Mouse (Mus musculus) mesoderm, embryonic 11.5 days (tissue): ENCODE results near the gene Zfp526.
"Not testable (repeated sequence)": the region's sequence is repeated elsewhere in the genome, so short reads cannot be mapped to it uniquely, and the experiment has no call there.

ENCODE experiments used
- DNase-seq: peaks from one replicate; pipeline ENCODE4 v3.0.0-alpha.2; 2012; ENCODE audit warnings: low read depth, low spot score

Zfp526 gene

DNA sequence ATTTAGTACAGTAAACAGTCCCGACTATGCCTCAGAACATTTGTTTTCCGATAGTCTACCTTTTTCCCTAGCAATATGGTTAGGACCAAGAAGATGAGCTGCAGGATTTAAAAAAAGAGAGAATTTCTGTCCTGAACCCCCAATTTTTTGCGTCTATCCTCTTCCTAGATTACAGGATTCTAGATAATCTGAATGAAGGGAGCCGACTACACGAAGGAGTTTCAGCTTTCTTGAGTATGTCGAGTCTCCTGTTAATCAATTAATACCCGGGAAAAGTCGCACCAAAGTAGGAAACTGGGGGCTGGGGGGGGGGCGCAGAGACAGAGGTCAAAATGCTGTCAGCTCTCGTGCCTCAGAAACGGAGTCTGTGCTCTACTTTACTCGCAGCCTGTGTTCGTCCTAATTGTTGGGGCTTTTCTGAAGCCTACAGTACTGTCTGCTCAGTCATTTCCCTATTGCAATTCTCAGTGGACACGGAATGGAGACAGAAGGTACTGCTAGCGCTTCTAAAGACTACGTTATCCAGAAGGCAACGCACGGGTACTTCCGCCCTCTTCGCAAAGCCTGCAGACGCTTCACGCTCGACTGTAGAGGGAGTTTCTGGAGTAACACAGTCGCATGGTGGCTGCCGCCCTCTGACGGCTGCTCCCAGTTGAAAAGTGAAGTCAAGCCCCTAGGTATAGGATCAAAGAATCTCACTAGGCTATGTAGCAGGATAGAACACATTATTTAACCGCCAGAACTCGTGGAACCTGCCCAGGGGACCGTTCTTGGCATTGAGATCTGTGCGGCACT is 17.8 kb downstream of the Zfp526 start:
- peak; percentile 91 for DNase-seq

DNA sequence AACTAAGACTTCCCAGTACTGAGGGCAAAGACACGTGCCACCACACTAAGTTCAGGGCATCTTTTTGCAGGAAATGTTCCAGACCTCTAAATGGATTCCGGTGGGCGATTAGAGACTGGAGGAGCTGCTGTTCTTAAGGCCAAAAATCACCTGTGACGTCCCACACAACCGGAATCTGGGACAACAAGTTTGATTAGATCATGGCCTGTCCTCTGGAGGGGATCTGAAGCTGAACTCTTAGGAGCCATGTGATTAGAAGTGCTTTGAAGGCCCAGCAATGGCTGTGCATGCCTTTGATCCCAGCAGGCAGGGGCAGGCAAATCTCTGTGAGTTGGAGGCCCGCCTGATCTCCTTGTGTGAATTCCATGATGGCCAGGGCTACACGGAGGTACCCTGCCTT is 19.4 kb downstream of the Zfp526 start:
- DNase-seq: no peak

DNA sequence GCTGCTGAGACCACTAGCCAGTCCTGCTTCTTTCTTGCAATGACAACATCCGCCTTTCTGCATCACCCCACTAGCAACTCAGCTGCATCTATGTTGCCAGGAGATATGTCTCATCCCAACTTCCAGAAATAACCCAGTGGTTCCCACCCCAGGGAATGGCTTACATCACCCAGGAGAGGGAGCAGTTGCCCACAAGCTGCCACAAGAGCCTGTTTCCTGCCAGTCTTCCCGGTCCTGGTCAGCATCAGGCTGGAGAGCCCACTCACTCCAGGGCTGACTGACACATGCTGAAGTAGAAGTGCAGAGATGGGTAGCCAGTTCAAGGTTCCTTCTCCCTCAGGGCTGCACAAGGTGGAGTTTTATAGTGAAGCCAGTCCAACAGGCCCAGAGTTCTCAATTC is 19.8 kb downstream of the Zfp526 start:
- peak; percentile 44 for DNase-seq

DNA sequence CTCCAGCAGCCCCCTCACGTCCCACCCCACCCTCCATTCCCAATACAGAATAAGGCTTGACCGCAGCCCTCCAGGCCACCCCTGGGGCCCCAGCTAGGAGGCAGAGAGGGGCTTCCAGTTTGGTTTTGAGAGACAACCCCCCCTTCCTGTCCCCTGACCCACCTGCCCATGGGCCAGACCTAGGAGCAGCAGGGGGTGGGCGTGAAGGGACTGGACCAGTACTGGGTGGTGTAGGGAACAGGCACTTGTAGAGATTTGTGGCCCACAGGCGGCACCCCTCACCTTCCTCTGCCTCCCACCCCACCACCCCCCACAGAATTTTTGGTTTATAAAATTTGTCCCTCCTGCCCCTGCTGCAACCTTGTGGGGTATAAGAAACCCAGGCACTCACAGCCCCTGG is 22.1 kb downstream of the Zfp526 start:
- DNase-seq: no peak

DNA sequence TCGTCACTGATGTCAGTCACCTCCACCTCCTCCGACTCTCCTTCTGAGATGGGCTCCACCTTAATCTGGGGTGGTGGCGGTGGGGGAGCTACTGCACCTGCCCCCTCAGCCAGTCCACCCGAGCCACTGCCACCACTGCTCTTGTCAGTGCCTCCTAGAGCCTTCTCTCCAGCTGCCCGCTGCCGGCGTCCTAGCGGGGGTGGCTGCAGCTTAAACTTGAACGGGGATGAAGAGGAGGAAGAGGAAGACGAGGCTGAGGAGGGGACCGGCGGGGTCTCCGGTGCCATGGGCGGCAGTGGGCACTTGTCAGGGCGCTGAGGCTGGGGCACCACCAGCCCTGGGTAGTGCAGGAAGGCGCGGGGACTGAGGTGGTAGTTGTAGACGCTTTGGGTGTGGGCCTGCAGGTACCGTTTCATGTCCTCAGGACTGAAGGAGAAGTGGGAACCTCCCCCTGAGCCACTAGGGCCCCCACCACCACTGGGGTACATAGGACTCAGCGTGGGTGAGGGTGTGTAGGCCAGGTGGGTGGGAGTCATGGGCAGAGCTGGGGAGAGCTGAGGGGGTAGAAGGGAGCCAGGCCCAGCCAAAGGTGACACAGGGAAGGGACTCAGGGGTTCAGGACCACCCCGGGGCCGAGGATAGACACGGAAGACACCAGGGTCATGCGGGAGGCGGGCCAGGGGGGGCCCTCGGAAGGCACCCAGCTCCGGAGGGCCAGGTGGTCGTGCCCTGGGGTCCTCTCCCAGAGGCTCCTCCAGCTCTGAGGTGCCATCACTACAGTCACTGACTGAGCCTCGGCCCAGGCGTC is 23.5 kb downstream of the Zfp526 start:
- DNase-seq: no peak

DNA sequence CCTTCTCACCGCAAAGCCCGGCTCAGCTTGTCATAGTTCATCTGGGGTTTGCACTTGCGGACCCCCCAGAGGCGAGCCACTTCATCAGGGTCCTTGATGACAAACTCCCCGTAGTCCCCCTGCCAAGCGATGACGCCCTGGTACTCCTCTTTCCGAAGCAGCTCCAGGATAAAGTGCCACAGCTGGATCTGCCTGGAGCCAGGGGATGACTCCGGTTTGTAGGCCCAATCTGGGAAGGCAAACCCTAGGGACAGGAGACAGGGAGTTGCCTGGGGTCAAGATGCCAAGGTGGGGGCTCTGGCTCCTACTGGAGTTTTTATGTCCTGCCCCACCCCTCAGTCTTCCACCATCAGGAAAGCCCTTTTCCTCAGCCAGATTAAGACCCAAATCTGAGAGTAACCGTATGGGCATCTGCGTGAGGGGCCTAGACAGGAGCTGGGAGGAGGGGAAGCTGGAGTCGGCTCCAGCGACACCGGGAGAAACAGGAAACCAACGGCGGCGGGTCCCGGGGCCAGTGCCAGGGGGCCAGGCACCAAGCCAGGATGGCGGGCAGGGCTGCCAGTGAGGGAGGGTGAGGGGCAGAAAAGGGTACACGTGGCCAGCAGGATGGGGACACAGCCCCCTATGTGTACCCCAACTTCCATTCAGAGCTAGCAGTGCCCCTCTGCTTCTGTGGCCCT is 25.0 kb downstream of the Zfp526 start:
- DNase-seq: no peak

DNA sequence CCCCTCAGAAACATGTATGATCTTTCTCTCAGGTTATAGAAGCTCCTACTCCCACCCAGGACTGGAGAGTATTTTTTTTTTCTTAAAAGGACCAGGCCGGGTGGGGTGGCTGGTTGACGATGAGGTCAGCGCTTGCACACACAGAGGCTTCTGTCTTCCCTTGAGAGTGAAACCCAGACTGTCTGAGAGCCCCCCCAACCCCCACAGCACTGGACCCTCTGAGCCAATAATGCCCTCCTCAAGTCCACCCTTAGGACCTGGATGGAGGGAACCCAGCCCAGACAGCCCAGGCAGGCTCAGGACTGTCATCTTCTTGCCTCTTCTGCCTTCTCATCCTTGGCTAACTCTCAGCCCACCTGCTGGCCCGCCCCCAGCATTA is 25.5 kb downstream of the Zfp526 start:
- no peak for DNase-seq

DNA sequence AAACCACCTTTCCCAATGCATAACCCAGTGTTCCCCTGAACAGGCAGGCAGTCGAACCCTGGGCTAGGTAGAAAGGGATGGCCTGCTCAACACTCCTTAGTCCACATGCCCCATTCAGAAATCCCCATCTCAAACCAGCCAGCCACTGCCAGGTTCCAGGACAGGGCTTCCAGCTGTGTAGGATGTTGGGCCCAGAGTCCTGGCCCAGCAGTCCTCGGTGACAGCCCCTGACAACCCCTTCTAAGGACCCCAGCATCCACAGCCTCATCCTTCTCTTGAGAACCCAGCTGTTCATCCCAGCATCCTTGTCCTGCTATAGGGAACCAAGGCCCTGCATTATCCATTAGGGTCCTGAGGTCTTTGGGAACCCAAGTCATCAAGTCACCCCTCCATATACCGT is 26.3 kb downstream of the Zfp526 start:
- no peak for DNase-seq

DNA sequence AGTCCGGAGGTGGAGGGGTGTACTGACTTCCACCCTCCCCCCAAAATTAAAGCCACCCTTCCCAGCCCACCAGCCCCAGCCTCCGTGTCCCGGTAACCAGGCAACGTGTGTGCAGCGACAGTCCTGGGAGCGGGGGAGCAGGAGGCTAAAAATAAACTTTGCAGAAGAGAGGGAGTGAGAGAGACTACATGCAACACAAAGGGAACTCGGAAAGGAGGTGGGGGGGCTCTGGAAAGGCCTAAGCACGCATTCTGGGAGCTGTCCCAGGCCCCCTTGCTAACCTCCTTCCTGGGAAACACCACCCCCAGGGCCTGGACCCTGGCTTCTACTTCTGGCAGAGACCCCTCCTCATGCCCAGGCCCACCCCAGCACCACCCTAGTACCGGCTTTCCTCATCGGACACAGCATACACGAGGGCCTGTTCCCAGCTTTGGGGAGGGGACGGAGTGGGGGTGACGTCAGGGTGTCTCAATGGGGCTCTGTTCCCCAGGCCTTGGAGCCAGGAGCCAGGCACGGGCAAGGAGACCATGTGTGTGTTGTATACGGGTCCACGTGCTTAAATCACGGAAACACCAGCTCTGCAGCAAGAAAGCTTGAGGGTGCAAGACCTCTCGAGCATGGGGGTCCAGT is 26.9 kb downstream of the Zfp526 start:
- peak; percentile 58 for DNase-seq

DNA sequence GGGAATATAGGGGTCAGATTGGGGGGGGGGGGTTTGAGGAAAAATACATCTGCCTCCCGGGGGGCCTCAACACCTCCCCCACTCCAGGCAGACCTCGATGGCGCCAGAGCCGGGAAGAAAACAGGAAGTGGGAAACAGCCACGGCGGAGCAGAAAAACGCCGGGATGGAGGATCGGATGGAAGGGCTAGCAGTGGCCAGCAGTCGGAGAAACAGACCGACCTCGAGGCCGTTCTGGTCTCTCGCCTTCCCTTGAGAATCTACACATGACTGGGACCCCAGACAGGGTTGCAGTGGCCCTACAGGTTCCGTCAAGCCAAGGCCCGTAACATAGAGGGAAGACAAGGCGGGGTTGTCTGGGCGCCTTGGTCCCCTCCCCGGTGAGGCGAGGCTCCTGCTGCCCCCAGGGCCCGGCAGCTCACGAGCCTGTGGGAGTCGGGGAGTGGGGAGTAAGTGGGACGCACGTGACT is 27.7 kb downstream of the Zfp526 start:
- DNase-seq: peak; percentile 48

DNA sequence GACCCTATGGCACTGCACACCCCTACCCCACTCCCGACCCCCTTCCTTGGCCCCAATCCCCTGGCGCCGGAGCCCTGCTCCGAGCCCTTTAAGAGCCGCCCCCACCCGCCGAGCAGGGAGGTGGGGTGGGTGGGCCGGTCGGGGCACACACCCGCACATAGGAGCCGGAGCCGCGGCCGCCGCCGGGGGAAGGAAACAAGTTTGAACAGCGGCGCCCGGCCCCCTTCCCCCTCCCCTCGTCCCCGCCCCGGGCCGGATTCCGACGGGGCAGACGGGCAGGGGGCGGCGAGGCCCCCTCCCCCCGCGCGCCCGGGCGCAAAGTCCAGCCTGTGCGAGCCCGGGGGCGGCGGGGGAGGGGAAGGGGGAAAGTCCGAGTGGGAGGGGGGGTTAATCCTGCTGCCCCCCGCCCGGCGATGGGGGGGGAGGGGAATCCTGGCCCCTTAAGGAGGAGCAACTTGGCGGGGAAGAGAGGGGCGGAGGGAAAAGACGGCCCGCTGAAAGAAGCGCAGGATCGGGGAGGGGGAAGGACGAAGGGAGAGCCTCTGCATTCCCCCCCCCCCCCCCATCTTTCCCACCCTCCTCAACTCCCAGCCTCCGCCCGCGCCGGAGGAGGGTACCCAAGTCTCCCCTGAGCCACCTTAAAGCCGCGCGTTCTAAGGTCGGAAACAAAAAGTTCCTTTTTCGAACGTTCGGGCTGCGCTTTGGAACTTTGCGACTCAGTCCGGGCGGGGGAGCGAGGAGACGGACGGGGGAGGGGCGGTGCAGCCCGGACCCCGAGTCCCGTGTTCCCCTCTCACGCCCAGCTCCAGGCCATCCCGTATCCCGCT is 28.3 kb downstream of the Zfp526 start:
- peak; percentile 87 for DNase-seq

DNA sequence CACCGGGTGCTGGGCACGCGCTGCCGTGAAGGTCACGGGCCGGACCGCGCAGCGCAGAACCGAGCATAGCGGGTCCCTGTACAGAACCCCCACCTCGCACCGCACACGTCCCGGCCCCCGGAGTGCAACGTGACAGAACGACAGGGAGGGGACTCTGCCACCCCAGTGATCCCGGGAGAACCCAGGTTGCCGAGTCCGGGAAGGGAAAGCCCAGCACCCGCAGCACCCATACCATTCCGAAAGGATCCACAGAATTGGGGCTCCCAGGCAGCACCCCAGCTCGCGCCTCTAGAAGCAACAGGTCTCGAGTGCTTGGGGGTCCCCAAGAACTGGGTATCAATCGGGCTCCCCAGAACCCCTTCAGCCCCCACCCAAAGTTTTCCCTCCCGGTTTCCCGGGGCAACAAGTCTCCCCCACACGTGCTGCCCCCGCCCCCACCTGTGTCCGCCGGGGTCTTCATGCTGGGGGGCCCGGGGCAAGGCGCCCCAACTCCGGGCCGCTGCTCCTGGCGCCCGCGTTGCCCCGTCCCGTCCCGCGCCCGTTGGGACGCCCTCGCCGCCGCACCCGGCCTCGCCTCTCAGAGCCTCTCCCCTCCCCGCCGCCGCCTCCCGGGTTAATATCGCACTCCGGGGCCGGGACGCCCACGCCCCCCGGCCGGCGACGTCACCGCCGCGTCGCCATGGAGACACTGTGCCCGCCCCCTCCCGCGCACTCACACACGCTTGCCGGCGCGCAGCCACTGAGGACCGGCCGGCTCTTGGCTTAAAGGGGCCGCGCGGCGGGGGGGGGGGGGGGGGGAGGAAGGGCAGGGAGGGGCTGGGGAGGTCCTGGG is 29.1 kb downstream of the Zfp526 start, which contains the start of gene Erf:
Gene Erf (minus strand): TSS at position 621 of the 832 bp plus-strand sequence.
- DNase-seq: peak; percentile 94

DNA sequence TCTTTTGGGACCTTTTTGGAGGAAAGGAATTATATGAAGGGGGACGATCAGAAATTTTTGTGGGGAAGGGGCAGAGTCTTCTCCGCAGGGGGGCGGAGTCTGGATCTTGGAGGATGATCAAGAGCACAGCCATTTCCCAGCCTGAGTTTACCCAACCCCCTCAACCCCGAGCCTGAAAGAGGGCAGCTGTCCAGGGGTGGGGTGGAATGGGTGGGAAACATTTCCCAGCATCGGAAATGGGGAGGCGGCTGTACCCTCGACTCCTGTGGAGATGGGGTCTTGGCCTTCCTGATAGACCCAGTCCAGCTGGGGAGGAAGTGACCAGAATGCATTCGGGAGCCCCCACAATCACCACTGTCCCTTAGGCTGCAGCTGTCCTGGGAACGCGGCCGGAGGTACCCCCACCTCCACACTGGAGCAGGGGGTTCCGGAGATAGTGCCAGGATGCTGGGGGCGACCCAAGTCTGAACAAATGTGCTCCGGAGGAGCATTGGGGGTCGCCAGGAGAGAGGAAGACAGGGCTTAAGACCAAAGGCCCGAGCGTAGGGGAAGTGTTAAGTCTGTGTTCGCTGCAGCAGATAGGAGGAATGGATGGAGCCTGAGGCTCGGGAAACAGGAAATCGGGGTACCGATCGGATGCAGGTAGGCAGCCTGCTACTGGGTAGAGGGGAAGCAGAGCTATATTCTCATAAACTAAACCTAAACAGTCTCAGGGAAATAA is 30.0 kb downstream of the Zfp526 start:
- peak; percentile 79 for DNase-seq

DNA sequence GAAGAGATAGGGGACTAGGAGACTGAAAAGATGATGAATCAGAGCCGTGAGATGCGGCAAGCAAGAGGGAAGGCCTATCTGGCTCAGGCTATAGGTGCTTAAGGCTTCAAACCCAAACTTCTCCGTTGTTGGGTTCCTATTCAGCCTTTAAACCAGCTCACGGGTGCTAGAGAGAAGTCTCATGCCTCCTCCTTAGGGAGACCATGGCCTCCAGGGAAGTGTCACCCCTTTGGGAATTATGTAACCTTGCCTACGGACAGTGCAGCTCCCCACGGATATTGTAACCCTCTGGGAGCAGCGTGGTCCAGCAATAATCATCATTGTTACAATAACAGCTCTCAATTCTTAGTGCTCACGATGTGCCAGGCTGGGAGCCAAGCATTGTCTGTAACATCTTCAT is 30.6 kb downstream of the Zfp526 start:
- no peak for DNase-seq

DNA sequence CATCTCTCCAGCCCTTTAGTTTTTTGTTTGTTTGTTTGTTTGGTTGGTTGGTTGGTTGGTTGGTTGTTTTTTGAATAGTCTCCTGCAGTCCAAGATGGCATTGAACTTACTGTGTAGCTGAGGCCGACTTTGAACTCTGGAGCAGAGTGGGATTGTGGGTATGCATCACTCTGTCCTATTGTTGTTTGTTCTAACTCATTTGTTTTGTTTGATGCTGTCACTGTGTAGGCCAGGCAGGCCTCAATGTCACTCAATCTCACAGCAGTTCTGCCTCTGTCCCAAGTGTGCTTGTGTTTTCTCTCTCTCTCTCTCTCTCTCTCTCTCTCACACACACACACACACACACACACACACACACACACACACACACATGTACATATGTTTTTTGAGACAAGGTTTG is 40.7 kb downstream of the Zfp526 start:
- DNase-seq: no peak

DNA sequence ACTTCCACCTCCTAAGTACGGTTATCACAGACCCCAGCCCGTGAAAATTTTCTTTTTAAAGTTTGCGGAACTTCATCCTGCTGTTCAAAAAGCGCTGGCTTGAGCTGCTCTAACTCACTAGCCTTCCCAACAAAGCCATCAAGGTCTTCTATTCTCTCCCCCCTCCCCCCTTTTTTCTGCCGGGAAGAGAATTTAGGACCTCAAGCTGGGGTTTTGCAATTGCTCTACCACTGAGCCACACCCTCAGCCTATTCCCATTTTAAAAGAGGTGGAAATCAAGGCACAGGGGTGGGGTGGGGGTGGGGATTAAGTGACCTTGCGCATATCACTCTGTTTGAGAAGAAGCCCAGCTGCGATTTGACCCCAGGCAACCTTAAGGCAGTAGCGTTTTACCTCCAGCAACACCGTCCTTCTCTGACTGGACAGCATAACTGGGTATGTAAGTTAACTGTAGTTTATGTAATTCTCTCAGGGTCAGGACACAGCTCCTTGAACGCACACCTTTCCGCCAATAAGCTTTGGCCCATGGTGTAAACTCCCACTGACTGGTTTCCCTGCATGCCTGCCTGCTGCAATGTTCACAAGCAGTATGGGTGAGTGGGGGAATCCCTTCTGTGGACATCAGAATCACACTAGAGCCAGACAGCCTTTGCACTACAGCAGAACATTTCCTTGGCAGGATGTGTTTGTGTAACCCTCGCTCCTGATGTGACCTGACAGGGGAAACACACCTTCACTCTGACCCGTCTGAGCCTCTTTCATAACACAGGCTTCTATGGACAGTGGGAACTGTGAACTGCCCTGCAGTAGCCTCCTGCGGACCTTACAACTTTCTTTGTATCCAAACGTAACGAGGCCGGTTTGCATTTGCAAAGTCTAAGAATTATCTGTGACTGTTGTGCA is 43.0 kb downstream of the Zfp526 start:
- DNase-seq: no peak

DNA sequence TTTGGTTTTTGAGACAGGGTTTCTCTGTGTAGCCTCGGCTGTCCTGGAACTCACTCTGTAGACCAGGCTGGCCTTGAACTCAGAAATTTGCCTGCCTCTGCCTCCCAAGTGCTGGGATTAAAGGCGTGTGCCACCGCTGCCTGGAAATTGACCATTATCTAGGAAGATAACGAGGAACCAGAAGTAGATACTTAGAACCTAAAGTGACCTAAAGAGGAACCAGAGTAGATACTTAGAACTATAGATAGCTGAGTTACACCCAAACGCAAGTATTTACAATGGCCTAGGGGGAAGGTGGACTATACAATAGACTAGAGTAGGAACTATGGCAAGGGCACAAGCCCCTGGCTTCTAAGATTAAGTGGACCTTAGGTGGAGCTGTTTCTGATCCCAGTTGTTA is 44.5 kb downstream of the Zfp526 start:
- DNase-seq: not testable (repeated sequence)
